Mouse (Mus musculus) bone marrow, adult 2 months (tissue): ENCODE measurements around the gene Kbtbd7.
A peak's percentile ranks its signal among the peaks of the same experiment; 100 is the strongest.
"Not testable (repeated sequence)": the region's sequence is repeated elsewhere in the genome, so short reads cannot be mapped to it uniquely, and the experiment has no call there.

Experiments used
- CTCF ChIP-seq: fragments of 200-500 bp; IDR thresholded peaks from 2 replicates; pipeline ENCODE4 v1.5.1; 2011; ENCODE audit warnings: low read length, control low read depth; ENCODE audit not compliant: control insufficient read depth, insufficient read depth
- POLR2A ChIP-seq: fragments of 200-500 bp; IDR thresholded peaks from 2 replicates; pipeline ENCODE4 v1.6.1; 2011; ENCODE audit warnings: low read depth, mild to moderate bottlenecking, control low read depth, low read length, borderline replicate concordance; ENCODE audit not compliant: control insufficient read depth

GRCm38 (mm10) chr14:79451681-79452590 lies 25.6 kb downstream of the Kbtbd7 start, which contains the start of gene Kbtbd6:
- not testable (repeated sequence) for TF ChIP-seq CTCF
- TF ChIP-seq POLR2A = peak; percentile 94
